Mouse (Mus musculus): ENCODE data around the gene Cs. TPM values are rescaled to one million over a fixed set of nuclear protein-coding genes. Genes with fewer than 3 reads are reported as not detected.

Gene Cs
- polyA plus RNA-seq, 1 experiment from 2014 or later = 176 TPM

DNA sequence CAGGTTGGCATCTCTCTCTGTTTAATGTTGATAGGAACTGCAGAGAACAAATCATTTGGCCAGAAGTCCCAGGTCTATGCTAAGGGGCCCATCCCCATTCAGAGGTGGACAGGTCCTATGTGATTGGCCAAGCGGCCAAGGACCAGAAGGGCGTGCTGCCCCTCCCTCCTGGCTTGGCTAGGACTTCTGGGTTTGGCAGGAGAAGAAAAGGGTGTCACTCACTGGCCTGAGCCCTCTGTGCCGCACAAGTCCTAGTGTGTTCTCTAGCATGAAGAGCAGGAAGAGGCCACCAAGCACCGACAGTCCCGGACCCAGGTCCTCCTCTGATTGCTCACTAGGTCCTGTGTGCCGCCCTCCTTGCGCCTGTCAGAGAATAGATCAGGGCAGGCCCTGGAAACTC is 59.9 kb downstream of the Cs start:
- Histone ChIP-seq H3K27ac (no peak overlapping the region), H3K9me3 (no peaks in the 10 kb centered on the region), H3K4me3 (no peak overlapping the region), H3K36me3 (peaks cover 49% of the 10 kb centered on the region), H3K9ac (no peak overlapping the region; the same call in 1 of the 2 replicates), H3K4me2 (replicated peaks) (no peak overlapping the region), H3K4me1 (peaks cover 15% of the 10 kb centered on the region), H3K27me3 (no peaks in the 10 kb centered on the region)
- no peak for ATAC-seq (ENCODE audit: low FRiP score, low read depth)
- WGBS = 69% methylated on average over 7 of the region's 7 CpGs

DNA sequence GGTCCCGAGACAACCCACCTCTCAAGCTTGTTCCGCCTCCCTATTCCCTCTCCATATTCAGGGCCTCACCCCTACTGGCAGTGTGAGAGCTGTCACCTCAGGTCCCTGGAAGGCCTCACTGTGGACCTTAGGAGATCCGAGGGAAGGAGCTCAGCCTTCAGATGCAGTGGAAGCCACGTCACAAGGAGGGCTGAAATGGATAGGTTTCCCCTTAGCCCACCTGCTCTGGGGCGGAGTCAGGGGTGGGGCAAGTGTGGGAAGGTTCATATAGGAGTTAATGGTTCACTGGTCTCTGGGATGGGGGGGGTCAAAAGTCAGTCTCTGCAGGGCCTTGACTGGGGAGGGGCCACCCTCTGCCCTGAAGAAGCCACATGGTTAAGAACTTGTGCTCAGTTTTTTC is 62.8 kb downstream of the Cs start:
- Histone ChIP-seq H3K4me1 (peaks cover 15% of the 10 kb centered on the region), H3K27me3 (no peaks in the 10 kb centered on the region), H3K9ac (peak overlapping the region; percentile 25; the same call in 1 of the 2 replicates), H3K9me3 (no peaks in the 10 kb centered on the region), H3K4me3 (no peak overlapping the region), H3K36me3 (peaks cover 24% of the 10 kb centered on the region), H3K27ac (0 out of 2 replicates have a peak overlapping the region, but pooled peaks have one; percentile 10), H3K4me2 (replicated peaks) (0 out of 2 replicates have a peak overlapping the region, but pooled peaks have one; percentile 21)
- 16% methylated on average over 5 of the region's 5 CpGs for WGBS
- ATAC-seq (ENCODE audit: low FRiP score, low read depth) = peak; percentile 19; the same call in 1 of the 2 replicates

DNA sequence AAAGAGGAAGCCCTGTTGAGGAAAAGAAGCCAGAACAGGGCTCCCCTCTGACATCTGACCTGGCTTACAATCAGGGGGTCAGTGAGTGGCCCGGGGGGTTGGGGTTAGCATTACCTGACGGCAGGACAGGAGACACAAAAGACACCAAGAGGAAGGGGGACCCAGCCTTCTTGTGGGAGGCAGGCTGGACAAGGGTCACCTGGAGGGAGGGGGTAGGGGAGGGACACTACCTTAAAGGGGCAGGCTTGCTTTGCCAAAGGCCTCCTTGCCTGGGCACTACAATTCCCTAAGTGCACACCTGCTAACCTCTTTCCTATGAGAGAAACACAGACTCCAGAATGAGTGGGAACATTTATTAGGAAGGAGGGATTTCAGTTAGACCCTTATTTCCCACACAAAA is 63.5 kb downstream of the Cs start, which contains the start of gene Slc39a5:
TSS of gene Slc39a5 (minus strand) at position 174 of the 400 bp plus-strand sequence.
- 0 out of 2 replicates have a peak within 1 kb of the TSS, but pooled peaks have one; percentile 21 for H3K4me2 ChIP-seq (replicated peaks)
- WGBS = 26% methylated on average over 2 of the region's 2 CpGs
- H3K9ac ChIP-seq = peak within 1 kb of the TSS; percentile 25; the same call in 1 of the 2 replicates
- no peaks in the 10 kb centered on the region for H3K9me3 ChIP-seq
- H3K4me3 ChIP-seq = no peak within 1 kb of the TSS
- 0 out of 2 replicates have a peak within 1 kb of the TSS, but pooled peaks have one; percentile 10 for H3K27ac ChIP-seq
- peaks cover 24% of the 10 kb centered on the region for H3K36me3 ChIP-seq
- ATAC-seq (ENCODE audit: low FRiP score, low read depth) = no peak
- H3K4me1 ChIP-seq = peaks cover 15% of the 10 kb centered on the region
- H3K27me3 ChIP-seq = no peaks in the 10 kb centered on the region

DNA sequence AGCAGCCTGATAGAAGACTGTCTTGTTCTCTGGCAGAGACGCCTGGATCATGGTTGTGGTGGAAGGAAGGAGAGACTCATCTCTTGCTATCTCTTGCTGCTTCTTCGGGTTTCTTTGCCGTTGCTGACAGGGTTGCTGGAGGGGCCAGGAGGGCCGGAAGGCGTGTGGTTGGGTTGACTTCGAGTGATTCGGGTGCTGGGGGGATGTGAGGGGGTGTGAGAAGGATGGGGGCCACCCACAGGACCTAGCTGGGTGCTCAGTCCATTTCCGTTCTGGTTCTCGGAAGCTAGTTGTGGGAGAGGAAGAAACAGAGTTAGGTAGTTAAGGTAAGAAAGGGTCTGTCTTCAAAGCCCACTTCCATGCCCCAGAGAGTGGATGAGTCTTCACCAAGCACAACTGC is 64.1 kb downstream of the Cs start:
- no peak for ATAC-seq (ENCODE audit: low FRiP score, low read depth)
- Histone ChIP-seq H3K4me3 (no peak overlapping the region), H3K27ac (no peak overlapping the region), H3K27me3 (no peaks in the 10 kb centered on the region), H3K9ac (no peak overlapping the region), H3K9me3 (no peaks in the 10 kb centered on the region), H3K4me2 (replicated peaks) (no peak overlapping the region), H3K4me1 (peaks cover 15% of the 10 kb centered on the region), H3K36me3 (peaks cover 24% of the 10 kb centered on the region)
- 83% methylated on average over 9 of the region's 9 CpGs for WGBS

DNA sequence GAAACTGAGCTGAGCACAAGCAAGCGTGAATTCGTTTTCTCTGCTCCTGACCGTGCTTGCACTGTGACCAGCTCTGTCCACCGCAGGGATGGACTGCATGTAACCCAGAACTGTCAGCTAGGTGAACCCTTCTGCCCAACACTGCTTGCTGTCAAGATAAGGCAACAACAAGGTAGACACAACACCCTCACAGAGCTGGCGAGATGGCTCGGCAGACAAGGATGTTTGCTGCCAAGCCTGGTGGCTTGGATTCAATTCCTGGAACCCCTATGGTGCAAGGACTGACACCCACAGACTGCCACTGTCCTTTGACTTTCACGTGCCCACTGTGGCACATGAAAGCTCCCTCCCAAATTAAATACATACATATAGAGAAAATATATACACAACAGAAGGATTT is 66.4 kb downstream of the Cs start:
- WGBS = 84% methylated on average over 7 of the region's 7 CpGs
- H3K4me2 ChIP-seq (replicated peaks) = no peak overlapping the region

DNA sequence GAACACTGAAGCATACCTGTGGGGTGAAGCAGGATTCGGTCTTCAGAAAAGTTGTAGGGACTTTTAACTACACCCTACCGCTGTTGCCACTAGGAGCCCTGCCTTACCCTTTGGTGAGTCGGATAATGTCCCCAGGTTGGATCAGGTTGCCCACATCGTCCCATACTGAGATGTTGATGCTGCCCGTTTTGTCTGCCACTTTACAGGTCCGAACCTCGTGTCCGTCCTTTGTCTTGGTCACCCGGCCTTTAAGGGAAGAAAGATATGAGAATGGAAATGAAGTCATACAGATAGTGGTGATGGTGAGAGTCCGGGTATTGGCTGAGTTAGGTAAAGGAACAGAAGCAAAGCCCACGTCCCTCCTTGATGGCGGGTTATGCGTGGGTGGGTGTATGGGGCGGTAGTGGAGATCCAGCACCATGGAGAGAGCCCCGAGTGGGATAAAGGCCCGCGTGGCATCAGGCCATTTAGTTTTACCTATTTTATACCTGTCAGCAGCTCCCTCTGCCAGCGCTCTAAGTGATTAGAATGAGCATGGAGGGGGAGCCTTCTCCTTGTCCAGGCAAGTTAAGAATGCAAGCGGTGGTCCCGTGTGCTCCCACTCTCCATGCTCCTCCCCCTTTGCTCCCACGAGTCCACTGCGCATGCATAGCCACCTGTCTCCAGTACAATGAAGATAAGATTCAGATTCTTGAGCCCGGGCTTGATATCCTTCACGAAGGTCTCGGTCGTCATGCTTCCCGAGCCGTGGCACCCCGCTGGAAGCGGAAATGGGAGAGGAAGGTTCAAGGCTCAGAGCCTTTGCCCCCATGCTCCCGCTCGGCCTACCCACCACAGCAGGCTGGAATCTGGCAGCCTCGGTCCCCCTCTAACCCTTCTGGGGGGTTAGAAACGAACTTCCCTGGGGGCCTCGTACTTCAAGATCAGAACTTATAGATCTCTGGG is 71.3 kb downstream of the Cs start:
- WGBS = 18% methylated on average over 35 of the region's 35 CpGs
- peaks cover 33% of the 10 kb centered on the region for H3K36me3 ChIP-seq

More for the DNA sequence above, 66.4 kb downstream of the Cs start:
- Histone ChIP-seq H3K27me3 (no peaks in the 10 kb centered on the region), H3K36me3 (peaks cover 27% of the 10 kb centered on the region), H3K4me3 (no peak overlapping the region), H3K9ac (no peak overlapping the region), H3K9me3 (no peaks in the 10 kb centered on the region), H3K4me1 (peaks cover 21% of the 10 kb centered on the region), H3K27ac (no peak overlapping the region)
- no peak for ATAC-seq (ENCODE audit: low FRiP score, low read depth)

DNA sequence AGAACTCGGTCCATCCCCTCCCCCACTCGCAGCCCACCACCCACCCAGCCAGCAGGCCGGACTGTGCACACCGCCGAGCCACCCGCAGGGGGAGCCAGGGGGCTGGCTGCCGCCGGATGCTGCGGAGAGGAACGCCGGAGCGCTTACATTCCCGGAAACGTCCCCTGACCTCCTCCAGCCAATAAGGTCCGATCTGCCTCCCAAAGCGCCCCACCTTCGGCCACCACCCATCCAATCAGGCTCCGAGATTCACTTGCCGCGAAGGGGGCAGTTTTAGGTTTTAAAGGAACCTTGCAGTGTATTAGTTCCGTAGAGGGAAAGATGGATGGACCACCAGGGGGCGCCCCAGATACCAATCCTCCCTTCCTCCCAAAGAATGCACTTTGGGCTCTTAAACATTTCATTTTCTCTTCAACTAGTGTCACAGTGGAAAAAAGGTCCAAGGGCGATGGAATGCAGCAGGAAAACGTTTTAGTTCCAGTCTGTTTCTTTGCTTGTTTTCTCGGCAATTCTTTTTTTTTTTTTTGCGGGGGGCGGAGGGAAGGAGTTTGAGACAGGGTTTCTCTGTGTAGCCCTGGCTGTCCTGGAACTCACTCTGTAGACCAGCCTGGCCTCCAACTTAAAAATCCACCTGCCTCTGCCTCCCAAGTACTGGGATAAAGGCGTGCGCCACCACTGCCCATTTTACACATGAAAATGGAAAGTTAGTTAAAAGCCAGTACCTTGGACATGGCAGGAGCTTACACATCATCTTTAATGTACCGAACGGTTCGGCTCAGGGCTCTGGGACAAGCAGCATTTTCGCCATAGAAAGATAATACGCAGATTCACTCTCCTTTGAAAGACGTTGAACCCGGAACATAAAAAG is 72.4 kb downstream of the Cs start:
- H3K9me3 ChIP-seq = no peaks in the 10 kb centered on the region
- H3K27me3 ChIP-seq = no peaks in the 10 kb centered on the region
- H3K4me1 ChIP-seq = peaks cover 36% of the 10 kb centered on the region
- H3K9ac ChIP-seq = peak overlapping the region; percentile 87
- peak overlapping the region; percentile 91 for H3K4me3 ChIP-seq
- peak overlapping the region; percentile 97 for H3K4me2 ChIP-seq (replicated peaks)
- WGBS = 7% methylated on average over 36 of the region's 36 CpGs
- peak overlapping the region; percentile 92 for H3K27ac ChIP-seq
- peaks cover 43% of the 10 kb centered on the region for H3K36me3 ChIP-seq
- ATAC-seq (ENCODE audit: low FRiP score, low read depth) = peak; percentile 90

More for the DNA sequence above, 71.3 kb downstream of the Cs start:
- peak overlapping the region; percentile 58 for H3K27ac ChIP-seq
- no peaks in the 10 kb centered on the region for H3K9me3 ChIP-seq
- ATAC-seq (ENCODE audit: low FRiP score, low read depth) = no peak
- H3K4me2 ChIP-seq (replicated peaks) = peak overlapping the region; percentile 97
- H3K4me1 ChIP-seq = peaks cover 36% of the 10 kb centered on the region
- H3K9ac ChIP-seq = peak overlapping the region; percentile 79
- H3K27me3 ChIP-seq = no peaks in the 10 kb centered on the region
- peak overlapping the region; percentile 91 for H3K4me3 ChIP-seq

DNA sequence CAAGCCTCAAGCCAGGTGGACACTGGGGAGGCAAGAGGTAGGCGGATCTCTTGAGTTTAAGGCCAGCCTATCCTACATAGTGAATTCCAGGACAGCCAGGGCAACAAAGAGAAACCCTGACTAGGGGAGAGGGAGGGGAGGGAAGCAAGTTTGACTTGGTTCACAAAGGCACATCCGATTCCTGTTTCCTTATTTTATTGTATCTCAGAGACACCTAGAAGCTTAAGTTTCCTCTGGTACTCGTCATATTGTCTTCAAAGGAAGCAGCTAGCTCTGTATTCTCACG is 73.0 kb downstream of the Cs start:
- Histone ChIP-seq H3K36me3 (peaks cover 44% of the 10 kb centered on the region), H3K4me1 (peaks cover 36% of the 10 kb centered on the region), H3K4me3 (peak overlapping the region; percentile 91), H3K27me3 (no peaks in the 10 kb centered on the region), H3K9ac (peak overlapping the region; percentile 87), H3K9me3 (no peaks in the 10 kb centered on the region), H3K27ac (peak overlapping the region; percentile 92), H3K4me2 (replicated peaks) (peak overlapping the region; percentile 97)
- ATAC-seq (ENCODE audit: low FRiP score, low read depth) = no peak
- WGBS = 33% methylated on average over 4 of the region's 4 CpGs

DNA sequence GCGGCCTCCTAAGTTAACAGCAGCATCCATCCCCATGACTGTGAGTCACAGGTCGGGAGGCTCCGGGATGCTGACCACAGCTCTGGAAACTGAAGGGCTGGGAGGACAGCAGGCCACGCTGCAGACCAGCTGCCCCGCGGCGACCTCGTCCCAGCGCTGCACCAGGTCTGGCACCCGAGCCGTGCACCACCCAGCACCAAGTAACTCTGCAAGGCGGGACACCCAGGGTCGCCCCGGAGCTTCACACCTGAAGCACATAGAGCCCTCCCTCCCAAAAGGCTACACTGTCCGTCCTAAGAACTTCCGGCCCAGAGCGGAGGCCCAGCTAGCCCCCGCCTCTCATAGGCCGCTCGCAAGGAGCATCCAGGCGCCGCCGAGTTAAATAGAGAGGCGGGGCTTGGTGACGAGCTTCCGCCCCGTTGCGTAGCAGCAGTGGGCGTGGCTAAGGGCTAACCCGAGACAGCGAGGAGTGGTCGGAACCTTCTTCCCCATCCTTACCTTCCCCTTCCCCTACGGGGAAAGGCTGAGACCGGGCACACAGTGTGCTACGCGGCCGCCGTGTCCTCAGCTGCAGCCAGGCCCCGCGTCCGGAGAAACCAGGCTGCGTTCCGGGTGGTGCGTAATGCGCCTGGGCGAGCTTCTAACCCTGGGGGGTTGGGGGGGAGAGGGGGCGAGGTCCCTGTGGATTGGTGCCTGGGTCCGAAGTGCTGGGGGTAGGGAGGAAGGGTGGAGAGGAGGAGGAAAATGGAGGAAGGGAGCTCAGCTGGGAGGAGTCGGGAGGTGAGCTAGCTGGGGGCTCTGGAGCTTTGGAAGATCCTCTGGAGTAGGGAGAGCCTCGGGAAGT is 73.9 kb downstream of the Cs start, which contains the start of the genes Nabp2 and Rnf41:
TSS of gene Nabp2 (minus strand) at position 282 of the 844 bp plus-strand sequence.
TSS of gene Rnf41 (plus strand) at position 447 of the 844 bp plus-strand sequence.
- ATAC-seq (ENCODE audit: low FRiP score, low read depth) = peak; percentile 91
- peak within 1 kb of the TSS; percentile 90 for H3K9ac ChIP-seq
- H3K4me3 ChIP-seq = peak within 1 kb of the TSS; percentile 91
- H3K36me3 ChIP-seq = peaks cover 44% of the 10 kb centered on the region
- peaks cover 36% of the 10 kb centered on the region for H3K4me1 ChIP-seq
- H3K27me3 ChIP-seq = no peaks in the 10 kb centered on the region
- no peaks in the 10 kb centered on the region for H3K9me3 ChIP-seq
- peak within 1 kb of the TSS; percentile 92 for H3K27ac ChIP-seq
- H3K4me2 ChIP-seq (replicated peaks) = peak within 1 kb of the TSS; percentile 97
- whole genome bisulfite sequencing = under 1% methylated on average over 50 of the region's 50 CpGs

DNA sequence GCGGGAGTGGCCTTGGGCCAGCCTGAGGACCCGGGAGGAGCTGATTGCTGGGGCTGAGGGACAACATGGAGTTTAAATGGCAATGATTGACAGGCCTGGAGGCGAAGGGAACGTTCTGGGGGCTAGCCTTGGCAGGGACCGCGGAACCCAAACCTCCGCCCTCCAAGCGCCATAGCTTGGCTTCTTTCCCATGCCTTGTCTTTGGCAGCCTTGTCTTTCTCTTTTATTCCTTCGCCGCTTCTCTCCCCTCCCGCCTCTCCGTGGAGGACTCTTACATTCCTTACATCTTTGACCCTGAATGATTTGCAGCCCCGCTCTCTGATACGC is 74.5 kb downstream of the Cs start:
- H3K36me3 ChIP-seq = peaks cover 46% of the 10 kb centered on the region
- peaks cover 36% of the 10 kb centered on the region for H3K4me1 ChIP-seq
- no peak for ATAC-seq (ENCODE audit: low FRiP score, low read depth)
- H3K27me3 ChIP-seq = no peaks in the 10 kb centered on the region
- peak overlapping the region; percentile 97 for H3K4me2 ChIP-seq (replicated peaks)
- H3K4me3 ChIP-seq = peak overlapping the region; percentile 91
- H3K9ac ChIP-seq = peak overlapping the region; percentile 90
- 2% methylated on average over 14 of the region's 14 CpGs for WGBS
- H3K9me3 ChIP-seq = no peaks in the 10 kb centered on the region
- H3K27ac ChIP-seq = peak overlapping the region; percentile 92
